Mouse (Mus musculus) lung, postnatal 14 days (tissue): ENCODE data around the gene 4921504E06Rik.
A peak's percentile ranks its signal among the peaks of the same experiment; 100 is the strongest.

Source experiments
- DNase-seq: peaks from one replicate; pipeline ENCODE4 v3.0.0; 2021

4921504E06Rik gene

GRCm38 (mm10) chr2:19415063-19415521 lies 138.6 kb downstream of the 4921504E06Rik start:
- DNase-seq, result peak; percentile 47

GRCm38 (mm10) chr2:19414222-19414965 lies 139.3 kb downstream of the 4921504E06Rik start:
- peak; percentile 61 for DNase-seq
